21 mouse cellular contexts compared by ENCODE assay signal in the genomic region with DNA sequence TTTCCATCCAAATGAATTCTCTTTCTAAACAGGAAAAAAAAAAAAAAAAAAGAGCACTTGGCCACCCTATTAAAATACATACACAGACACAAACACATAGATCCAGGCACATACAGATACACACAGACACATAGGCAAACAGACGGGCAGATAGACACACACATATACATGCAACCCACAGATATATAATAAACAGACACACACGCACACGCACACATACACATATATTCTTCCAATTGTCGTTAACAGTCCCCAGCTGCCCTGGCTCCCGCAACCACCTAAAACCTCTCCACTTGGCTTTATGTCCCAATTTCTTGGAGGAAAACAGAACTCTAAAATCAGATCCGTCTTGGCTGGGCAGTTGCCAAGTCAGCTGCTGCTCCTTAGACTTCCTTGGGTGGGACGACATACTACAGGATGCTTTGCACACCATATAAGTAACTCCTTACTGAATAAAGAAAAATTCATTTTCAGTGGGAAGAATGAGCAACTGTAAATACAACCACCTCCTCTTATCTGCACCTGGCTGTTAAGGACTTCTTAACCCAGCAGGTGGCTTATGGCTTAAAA.
DNase-seq lines count a peak whose midpoint lies in the region; ATAC-seq and TF ChIP-seq lines count a peak whose summit lies in the region.
"Had no signal": no experiment of that assay in that cellular context is flagged by ENCODE, and none has a peak within 500 bp of the region (broad histone marks: within the 10 kb centered on the region; RNA-seq: fewer than 3 reads in every experiment).

No protein-coding gene starts in this region.

- H3K27ac ChIP-seq in embryonic facial prominence, embryonic 13.5 days, result peak overlapping the region; percentile 33; the same call in 1 of the 2 replicates
- H3K27ac ChIP-seq in embryonic facial prominence, embryonic 10.5 days (replicated peaks), result no peak overlapping the region
- H3K27ac ChIP-seq in heart, postnatal 0 days (ENCODE audit: low read depth), result no peak overlapping the region
- no peak overlapping the region for H3K27ac ChIP-seq in heart, embryonic 10.5 days
- no peak overlapping the region for H3K27ac ChIP-seq in lung, postnatal 0 days (ENCODE audit: low read length)
- H3K27ac ChIP-seq: forebrain, embryonic 12.5 days; macrophage; midbrain, embryonic 10.5 days; stomach, embryonic 15.5 days had no signal

- TF ChIP-seq EP300 in heart, postnatal 0 days (IDR thresholded peaks at IDR 0.05; ENCODE audit: low read depth), result no peak
- 0 out of 2 replicates have a peak, but pooled peaks have one; percentile 16 for TF ChIP-seq EP300 in lung, postnatal 0 days (IDR thresholded peaks at IDR 0.05)

- no peak overlapping the region for H3K4me3 ChIP-seq in embryonic facial prominence, embryonic 13.5 days
- no peak overlapping the region for H3K4me3 ChIP-seq in embryonic facial prominence, embryonic 10.5 days
- no peak overlapping the region for H3K4me3 ChIP-seq in heart, postnatal 0 days (ENCODE audit: low read depth, low read length)
- H3K4me3 ChIP-seq in heart, embryonic 10.5 days, result no peak overlapping the region
- H3K4me3 ChIP-seq in lung, postnatal 0 days (ENCODE audit: low read depth, low read length), result no peak overlapping the region
- no peak overlapping the region for H3K4me3 ChIP-seq in lung, adult 2 months (replicated peaks; ENCODE audit: extremely low read depth, low read depth, low read length)
- H3K4me3 ChIP-seq: forebrain, embryonic 12.5 days; midbrain, embryonic 10.5 days; stomach, embryonic 15.5 days had no signal

- no peak for ATAC-seq in embryonic facial prominence, embryonic 13.5 days (ENCODE audit: insufficient number of reproducible peaks, insufficient read depth, low FRiP score, low TSS enrichment, low read depth)
- no peak for ATAC-seq in heart, postnatal 0 days (ENCODE audit: insufficient read depth, low read depth)
- peak; percentile 76 for ATAC-seq in lung, postnatal 0 days
- ATAC-seq: Patski had no signal

- H3K36me3 ChIP-seq in embryonic facial prominence, embryonic 13.5 days, result no peaks in the 10 kb centered on the region
- no peaks in the 10 kb centered on the region for H3K36me3 ChIP-seq in embryonic facial prominence, embryonic 10.5 days (replicated peaks)
- H3K36me3 ChIP-seq in heart, postnatal 0 days (replicated peaks; ENCODE audit: control insufficient read depth, insufficient read depth, low read length), result 0 out of 2 replicates have a peak, but pooled peaks cover 2% of the 10 kb centered on the region
- no peaks in the 10 kb centered on the region for H3K36me3 ChIP-seq in heart, embryonic 10.5 days
- H3K36me3 ChIP-seq in lung, postnatal 0 days (ENCODE audit: insufficient read depth, low read length), result no peaks in the 10 kb centered on the region
- H3K36me3 ChIP-seq: forebrain, embryonic 12.5 days; stomach, embryonic 15.5 days had no signal

- TF ChIP-seq CTCF in heart, postnatal 0 days (IDR thresholded peaks at IDR 0.05; ENCODE audit: low read depth), result no peak
- TF ChIP-seq CTCF in lung, postnatal 0 days (IDR thresholded peaks at IDR 0.05), result no peak
- no peak for TF ChIP-seq CTCF in lung, adult 2 months (IDR thresholded peaks at IDR 0.05; ENCODE audit: insufficient read depth, low read length)

- H3K9ac ChIP-seq in embryonic facial prominence, embryonic 13.5 days, result no peak overlapping the region
- H3K9ac ChIP-seq in heart, postnatal 0 days (replicated peaks; ENCODE audit: low read depth, low read length), result no peak overlapping the region
- no peak overlapping the region for H3K9ac ChIP-seq in lung, postnatal 0 days (replicated peaks; ENCODE audit: low read depth)
- H3K9ac ChIP-seq: forebrain, embryonic 12.5 days; stomach, embryonic 15.5 days had no signal

- no peak overlapping the region for H3K4me2 ChIP-seq in embryonic facial prominence, embryonic 13.5 days
- no peak overlapping the region for H3K4me2 ChIP-seq in heart, postnatal 0 days (ENCODE audit: low read depth, low read length)
- no peak overlapping the region for H3K4me2 ChIP-seq in lung, postnatal 0 days (replicated peaks; ENCODE audit: low read depth, low read length)
- H3K4me2 ChIP-seq: forebrain, embryonic 12.5 days; liver, embryonic 11.5 days; stomach, embryonic 15.5 days had no signal

- DNase-seq in embryonic facial prominence, embryonic 10.5 days (ENCODE audit: low spot score), result no peak
- DNase-seq in heart, postnatal 0 days (ENCODE audit: low spot score), result peak; percentile 9
- DNase-seq in heart, embryonic 10.5 days (ENCODE audit: low spot score), result no peak
- DNase-seq in lung, postnatal 0 days (ENCODE audit: low spot score), result peak; percentile 82
- no peak for DNase-seq in lung, adult 2 months
- peak; percentile 22 for DNase-seq in lung, postnatal 10 days
- no peak for DNase-seq in adrenal gland, postnatal 14 days
- DNase-seq: adrenal gland, adult 8-10 months; cerebellum, adult 11 months; cerebellum, postnatal 14 days; heart, adult 18-20 months; kidney, adult 11 months; kidney, postnatal 14 days; spleen, adult 18-20 months had no signal

- no peak for TF ChIP-seq POLR2A in lung, adult 2 months (IDR thresholded peaks at IDR 0.05; ENCODE audit: borderline replicate concordance, extremely low read depth, low read depth, low read length)

- no peaks in the 10 kb centered on the region for H3K9me3 ChIP-seq in embryonic facial prominence, embryonic 13.5 days
- H3K9me3 ChIP-seq in embryonic facial prominence, embryonic 10.5 days, result no peaks in the 10 kb centered on the region
- no peaks in the 10 kb centered on the region for H3K9me3 ChIP-seq in heart, postnatal 0 days (replicated peaks; ENCODE audit: control insufficient read depth, low read length)
- no peaks in the 10 kb centered on the region for H3K9me3 ChIP-seq in heart, embryonic 10.5 days
- H3K9me3 ChIP-seq in lung, postnatal 0 days (ENCODE audit: low read length), result no peaks in the 10 kb centered on the region
- H3K9me3 ChIP-seq: forebrain, embryonic 12.5 days; midbrain, embryonic 10.5 days; stomach, embryonic 15.5 days had no signal

- no peaks in the 10 kb centered on the region for H3K27me3 ChIP-seq in embryonic facial prominence, embryonic 13.5 days
- H3K27me3 ChIP-seq in embryonic facial prominence, embryonic 10.5 days (replicated peaks; ENCODE audit: low read depth, poor library complexity, severe bottlenecking), result no peaks in the 10 kb centered on the region
- no peaks in the 10 kb centered on the region for H3K27me3 ChIP-seq in heart, postnatal 0 days (ENCODE audit: control insufficient read depth, insufficient read depth, low read length)
- H3K27me3 ChIP-seq in heart, embryonic 10.5 days (ENCODE audit: insufficient read depth, poor library complexity, severe bottlenecking), result no peaks in the 10 kb centered on the region
- no peaks in the 10 kb centered on the region for H3K27me3 ChIP-seq in lung, postnatal 0 days (replicated peaks; ENCODE audit: insufficient read depth, low read length)
- H3K27me3 ChIP-seq: forebrain, embryonic 12.5 days; Patski; stomach, embryonic 15.5 days had no signal

- WGBS in embryonic facial prominence, embryonic 13.5 days, result 53% methylated on average over 7 of the region's 7 CpGs
- 94% methylated on average over 7 of the region's 7 CpGs for WGBS in embryonic facial prominence, embryonic 10.5 days
- 75% methylated on average over 7 of the region's 7 CpGs for WGBS in heart, postnatal 0 days
- WGBS in heart, embryonic 10.5 days, result 92% methylated on average over 7 of the region's 7 CpGs
- 49% methylated on average over 7 of the region's 7 CpGs for WGBS in lung, postnatal 0 days
- WGBS in lung, adult 2 months, result 64% methylated on average over 7 of the region's 7 CpGs

- H3K4me1 ChIP-seq in embryonic facial prominence, embryonic 13.5 days, result peaks cover 19% of the 10 kb centered on the region; the same call in 1 of the 2 replicates
- H3K4me1 ChIP-seq in embryonic facial prominence, embryonic 10.5 days, result peaks cover 8% of the 10 kb centered on the region
- no peaks in the 10 kb centered on the region for H3K4me1 ChIP-seq in heart, postnatal 0 days (ENCODE audit: control insufficient read depth, insufficient read depth)
- H3K4me1 ChIP-seq in heart, embryonic 10.5 days, result no peaks in the 10 kb centered on the region
- H3K4me1 ChIP-seq in lung, postnatal 0 days (ENCODE audit: insufficient read depth, low read depth, low read length), result 0 out of 2 replicates have a peak, but pooled peaks cover 4% of the 10 kb centered on the region
- H3K4me1 ChIP-seq in lung, adult 2 months (ENCODE audit: control insufficient read depth, insufficient read depth, low read length), result no peaks in the 10 kb centered on the region
- H3K4me1 ChIP-seq: stomach, embryonic 15.5 days had no signal

Comparison
In these comparisons a context has a peak if more than half of its experiments do, and no peak if none do; other contexts are left out.
1. DNase-seq: peak in heart, postnatal 0 days (single experiment), lung, postnatal 0 days (single experiment) and lung, postnatal 10 days (single experiment); none in embryonic facial prominence, embryonic 10.5 days (single experiment), heart, embryonic 10.5 days (single experiment), lung, adult 2 months (single experiment) and adrenal gland, postnatal 14 days (single experiment).